Mouse (Mus musculus) forebrain, embryonic 15.5 days (tissue): Measurements from ENCODE around the gene Prm1. TPM values are rescaled to one million over a fixed set of nuclear protein-coding genes. Genes with fewer than 3 reads are reported as not detected.

ENCODE experiments used
- ATAC-seq: fragments of 200-750 bp; cut with Nextera tagmentation; replicated peaks from 2 replicates; pipeline ENCODE4 v1.8.0; 2017; ENCODE audit warnings: mild to moderate bottlenecking, moderate TSS enrichment, moderate library complexity
- H3K27ac ChIP-seq: fragments of 300-500 bp; sonication (generic); replicated peaks from 2 replicates; pipeline ENCODE4 v1.5.1; 2015; ENCODE audit warnings: mild to moderate bottlenecking, inconsistent platforms
- H3K27me3 ChIP-seq: fragments of 300-500 bp; sonication (generic); 2 replicates; pipeline ENCODE4 v1.6.1; 2015; ENCODE audit warnings: inconsistent platforms
- H3K36me3 ChIP-seq: fragments of 300-500 bp; sonication (generic); 2 replicates; pipeline ENCODE4 v1.6.1; 2015; ENCODE audit warnings: mild to moderate bottlenecking, inconsistent platforms
- H3K4me1 ChIP-seq: fragments of 300-500 bp; sonication (generic); 2 replicates; pipeline ENCODE4 v1.6.1; 2015; ENCODE audit warnings: inconsistent platforms
- H3K4me2 ChIP-seq: fragments of 300-500 bp; sonication (generic); replicated peaks from 2 replicates; pipeline ENCODE4 v1.6.1; 2015; ENCODE audit warnings: mild to moderate bottlenecking, inconsistent platforms
- H3K4me3 ChIP-seq: fragments of 300-500 bp; sonication (generic); 2 replicates; pipeline ENCODE4 v1.5.1; 2015; ENCODE audit warnings: mild to moderate bottlenecking, inconsistent platforms
- H3K9ac ChIP-seq: fragments of 300-500 bp; sonication (generic); replicated peaks from 2 replicates; pipeline ENCODE4 v1.6.1; 2015; ENCODE audit warnings: mild to moderate bottlenecking, inconsistent platforms
- H3K9me3 ChIP-seq: fragments of 300-500 bp; sonication (generic); 2 replicates; pipeline ENCODE4 v1.6.1; 2016; ENCODE audit warnings: inconsistent platforms
- WGBS: fragments of 180-500 bp; shearing (Covaris S2); methylation state at CpG from one replicate; pipeline ENCODE4 v1.1.7; 2015; ENCODE audit warnings: mixed read lengths; 5-methylcytosine and 5-hydroxymethylcytosine counted together
- polyA plus RNA-seq: library from polyadenylated mRNA; unstranded; fragments of >200 nt; fragmentation: Nextera tagmentation; extraction: Ambion mirVana; gene quantifications from 2 replicates; pipeline ENCODE4 v1.2.1, GENCODE M21; 2015

The Prm1 gene
- polyA plus RNA-seq, 1 experiment from 2014 or later, result not detected

DNA sequence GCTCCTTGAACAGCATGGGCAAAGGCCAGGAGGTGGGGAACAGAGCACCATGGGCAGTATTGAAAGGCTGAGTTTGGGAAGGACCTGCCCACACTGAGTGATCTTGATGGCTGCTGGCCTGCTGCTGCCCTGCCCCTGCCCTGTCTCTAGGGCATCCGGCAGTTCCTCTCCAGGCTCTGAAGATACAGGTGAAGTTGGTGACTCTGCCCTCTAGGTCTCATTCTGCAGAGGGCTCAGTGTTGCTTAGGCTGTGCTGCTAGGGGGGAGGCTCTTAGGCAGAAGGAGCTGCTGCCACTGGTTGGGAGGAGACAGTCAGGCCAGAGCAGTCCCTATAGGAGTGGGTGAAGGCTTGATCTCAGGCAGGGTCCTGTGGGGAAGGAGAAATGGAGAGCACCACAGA is 32.3 kb upstream of the Prm1 start:
- no peak overlapping the region for H3K9ac ChIP-seq
- ATAC-seq, result no peak
- H3K27ac ChIP-seq, result no peak overlapping the region
- peaks cover 4% of the 10 kb centered on the region; the same call in 1 of the 2 replicates for H3K27me3 ChIP-seq
- H3K9me3 ChIP-seq, result no peaks in the 10 kb centered on the region
- H3K36me3 ChIP-seq, result no peaks in the 10 kb centered on the region
- no peak overlapping the region for H3K4me3 ChIP-seq
- WGBS, result 88% methylated on average over 1 of the region's 1 CpGs
- peaks cover 11% of the 10 kb centered on the region for H3K4me1 ChIP-seq
- H3K4me2 ChIP-seq, result no peak overlapping the region

- ATAC-seq, result no peak
- Histone ChIP-seq H3K27ac (no peak overlapping the region), H3K4me3 (no peak overlapping the region), H3K4me1 (peaks cover 11% of the 10 kb centered on the region), H3K4me2 (no peak overlapping the region), H3K9ac (no peak overlapping the region), H3K9me3 (no peaks in the 10 kb centered on the region), H3K36me3 (no peaks in the 10 kb centered on the region), H3K27me3 (peaks cover 4% of the 10 kb centered on the region; the same call in 1 of the 2 replicates)
- WGBS, result 91% methylated on average over 3 of the region's 3 CpGs
These were observed 31.6 kb upstream of the Prm1 start for GRCm38 (mm10) chr16:10837250-10837649.

DNA sequence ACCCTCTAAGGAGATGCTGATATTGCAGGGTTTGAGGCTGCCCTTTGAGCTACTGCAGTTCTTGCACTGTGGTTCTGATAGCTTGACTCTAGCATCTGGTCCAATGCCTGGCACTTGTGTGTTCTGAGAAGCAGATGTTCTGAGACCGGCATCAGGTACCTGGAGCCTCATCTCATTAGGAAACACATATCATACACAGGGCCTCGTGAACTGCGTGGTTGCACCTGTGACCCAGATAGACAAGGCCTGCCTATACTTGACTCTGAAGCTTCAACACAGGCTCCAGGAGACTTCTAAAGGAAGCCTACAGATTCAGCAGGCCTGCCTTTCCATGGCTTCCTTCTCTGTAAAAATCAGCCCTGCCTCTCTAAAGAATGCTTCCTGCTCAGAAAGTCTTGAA is 30.7 kb upstream of the Prm1 start:
- no peak for ATAC-seq
- Histone ChIP-seq H3K4me2 (no peak overlapping the region; the same call in 1 of the 2 replicates), H3K27ac (no peak overlapping the region), H3K36me3 (no peaks in the 10 kb centered on the region), H3K4me1 (peaks cover 11% of the 10 kb centered on the region), H3K9me3 (no peaks in the 10 kb centered on the region), H3K4me3 (no peak overlapping the region), H3K9ac (no peak overlapping the region), H3K27me3 (peaks cover 4% of the 10 kb centered on the region; the same call in 1 of the 2 replicates)
- WGBS, result 96% methylated on average over 3 of the region's 3 CpGs

- Histone ChIP-seq H3K27ac (no peak within 1 kb of the TSS), H3K4me2 (peak within 1 kb of the TSS; percentile 77), H3K9me3 (no peaks in the 10 kb centered on the region), H3K4me3 (peak within 1 kb of the TSS; percentile 83), H3K9ac (peak within 1 kb of the TSS; percentile 52), H3K4me1 (peaks cover 11% of the 10 kb centered on the region), H3K36me3 (no peaks in the 10 kb centered on the region), H3K27me3 (peaks cover 4% of the 10 kb centered on the region; the same call in 1 of the 2 replicates)
- WGBS, result under 1% methylated on average over 64 of the region's 69 CpGs
- peak; percentile 97 for ATAC-seq
These were observed 29.4 kb upstream of the Prm1 start, which contains the start of gene Rmi2 for GRCm38 (mm10) chr16:10834911-10835587. Gene Rmi2, plus strand, starts transcription at chr16:10835059.

- H3K36me3 ChIP-seq, result no peaks in the 10 kb centered on the region
- 0 out of 2 replicates have a peak, but pooled peaks have one; percentile 1 for ATAC-seq
- 8% methylated on average over 12 of the region's 12 CpGs for WGBS
- peaks cover 11% of the 10 kb centered on the region for H3K4me1 ChIP-seq
- H3K4me2 ChIP-seq, result peak overlapping the region; percentile 77
- peak overlapping the region; percentile 22; the same call in 1 of the 2 replicates for H3K9ac ChIP-seq
- H3K4me3 ChIP-seq, result peak overlapping the region; percentile 83
- H3K27me3 ChIP-seq, result peaks cover 4% of the 10 kb centered on the region; the same call in 1 of the 2 replicates
- H3K27ac ChIP-seq, result no peak overlapping the region
- H3K9me3 ChIP-seq, result no peaks in the 10 kb centered on the region
These were observed 28.9 kb upstream of the Prm1 start for GRCm38 (mm10) chr16:10834542-10834910.

- WGBS, result 81% methylated on average over 4 of the region's 4 CpGs
- H3K4me1 ChIP-seq, result no peaks in the 10 kb centered on the region
- H3K36me3 ChIP-seq, result no peaks in the 10 kb centered on the region
- H3K9me3 ChIP-seq, result no peaks in the 10 kb centered on the region
- no peak overlapping the region for H3K4me2 ChIP-seq
- H3K27me3 ChIP-seq, result no peaks in the 10 kb centered on the region
- no peak overlapping the region for H3K4me3 ChIP-seq
- no peak overlapping the region for H3K9ac ChIP-seq
- ATAC-seq, result no peak
- H3K27ac ChIP-seq, result no peak overlapping the region
These were observed 22.8 kb upstream of the Prm1 start for GRCm38 (mm10) chr16:10828461-10828805.

GRCm38 (mm10) chr16:10827766-10828460 is 22.3 kb upstream of the Prm1 start:
- Histone ChIP-seq H3K36me3 (no peaks in the 10 kb centered on the region), H3K4me3 (no peak overlapping the region), H3K9ac (no peak overlapping the region), H3K4me2 (no peak overlapping the region), H3K27me3 (no peaks in the 10 kb centered on the region), H3K4me1 (no peaks in the 10 kb centered on the region), H3K9me3 (no peaks in the 10 kb centered on the region), H3K27ac (no peak overlapping the region)
- WGBS, result 84% methylated on average over 7 of the region's 7 CpGs
- ATAC-seq, result no peak

DNA sequence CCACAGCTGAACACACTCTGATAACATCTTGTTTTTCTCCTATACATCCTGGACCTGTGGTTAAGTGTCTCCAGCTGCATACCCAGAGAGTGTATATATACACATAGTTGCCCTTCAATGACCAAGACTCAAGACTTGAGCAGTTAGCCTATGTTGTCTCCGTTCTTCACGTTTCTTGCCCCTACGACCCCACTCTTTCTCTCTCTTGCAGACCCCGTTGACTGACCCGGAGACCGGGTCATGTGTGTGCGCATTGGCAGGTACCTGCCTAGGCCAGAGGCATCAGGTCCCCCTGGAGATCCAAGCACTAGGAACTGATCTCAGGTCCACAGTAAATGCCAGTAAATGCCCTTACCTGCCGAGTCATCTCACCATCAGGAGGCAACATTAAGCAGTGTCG is 21.6 kb upstream of the Prm1 start:
- ATAC-seq, result no peak
- Histone ChIP-seq H3K36me3 (no peaks in the 10 kb centered on the region), H3K9me3 (no peaks in the 10 kb centered on the region), H3K27me3 (no peaks in the 10 kb centered on the region), H3K9ac (no peak overlapping the region), H3K4me3 (no peak overlapping the region), H3K4me2 (no peak overlapping the region), H3K4me1 (no peaks in the 10 kb centered on the region), H3K27ac (no peak overlapping the region)
- WGBS, result 95% methylated on average over 9 of the region's 9 CpGs

GRCm38 (mm10) chr16:10825840-10826239 is 20.2 kb upstream of the Prm1 start:
- H3K4me3 ChIP-seq, result no peak overlapping the region
- H3K36me3 ChIP-seq, result no peaks in the 10 kb centered on the region
- H3K4me2 ChIP-seq, result no peak overlapping the region
- H3K9ac ChIP-seq, result no peak overlapping the region
- 92% methylated on average over 4 of the region's 4 CpGs for WGBS
- no peaks in the 10 kb centered on the region for H3K9me3 ChIP-seq
- H3K27ac ChIP-seq, result no peak overlapping the region
- ATAC-seq, result no peak
- H3K4me1 ChIP-seq, result no peaks in the 10 kb centered on the region
- no peaks in the 10 kb centered on the region for H3K27me3 ChIP-seq

- H3K4me3 ChIP-seq, result no peak overlapping the region
- no peak for ATAC-seq
- no peaks in the 10 kb centered on the region for H3K27me3 ChIP-seq
- 92% methylated on average over 1 of the region's 1 CpGs for WGBS
- H3K36me3 ChIP-seq, result no peaks in the 10 kb centered on the region
- H3K4me1 ChIP-seq, result no peaks in the 10 kb centered on the region
- H3K9ac ChIP-seq, result no peak overlapping the region
- no peak overlapping the region for H3K27ac ChIP-seq
- H3K9me3 ChIP-seq, result no peaks in the 10 kb centered on the region
- no peak overlapping the region for H3K4me2 ChIP-seq
These were observed 18.9 kb upstream of the Prm1 start for GRCm38 (mm10) chr16:10824536-10824935.

GRCm38 (mm10) chr16:10821387-10821786 is 15.7 kb upstream of the Prm1 start:
- no peaks in the 10 kb centered on the region for H3K36me3 ChIP-seq
- no peaks in the 10 kb centered on the region for H3K4me1 ChIP-seq
- H3K27me3 ChIP-seq, result no peaks in the 10 kb centered on the region
- H3K27ac ChIP-seq, result no peak overlapping the region
- no peak overlapping the region for H3K4me2 ChIP-seq
- 73% methylated on average over 4 of the region's 4 CpGs for WGBS
- H3K4me3 ChIP-seq, result no peak overlapping the region
- ATAC-seq, result no peak
- no peaks in the 10 kb centered on the region for H3K9me3 ChIP-seq
- no peak overlapping the region for H3K9ac ChIP-seq

DNA sequence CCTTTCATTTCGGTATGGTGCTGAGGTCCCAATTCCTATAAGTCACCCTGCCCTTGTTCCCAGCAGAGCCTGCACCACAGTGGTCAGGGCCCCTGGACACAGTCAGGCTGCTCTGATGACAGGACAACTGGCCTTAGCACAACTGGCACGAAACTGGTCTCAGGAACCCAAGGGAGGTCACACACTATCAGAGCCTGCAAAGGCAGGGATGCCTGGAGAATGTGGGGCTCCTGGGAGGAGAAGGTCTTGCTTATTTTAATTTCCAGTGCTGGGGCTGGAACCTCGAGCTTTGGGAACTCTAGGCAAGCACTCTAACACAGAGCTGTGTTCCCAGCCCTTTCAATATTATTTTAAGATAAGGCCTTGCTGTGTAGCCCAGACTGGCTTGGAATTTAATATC is 14.3 kb upstream of the Prm1 start:
- H3K9ac ChIP-seq, result no peak overlapping the region
- no peak overlapping the region for H3K4me2 ChIP-seq
- H3K9me3 ChIP-seq, result no peaks in the 10 kb centered on the region
- H3K36me3 ChIP-seq, result no peaks in the 10 kb centered on the region
- no peak overlapping the region for H3K4me3 ChIP-seq
- H3K27ac ChIP-seq, result no peak overlapping the region
- WGBS, result 70% methylated on average over 3 of the region's 3 CpGs
- H3K27me3 ChIP-seq, result no peaks in the 10 kb centered on the region
- ATAC-seq, result no peak
- H3K4me1 ChIP-seq, result no peaks in the 10 kb centered on the region
